Mouse (Mus musculus) forebrain, embryonic 12.5 days (tissue): ENCODE results near the gene Arhgef1. TPM values are rescaled to one million over a fixed set of nuclear protein-coding genes. Genes with fewer than 3 reads are reported as not detected.

Experiments
- ATAC-seq: fragments of 200-750 bp; cut with Nextera tagmentation; 2 replicates; pipeline ENCODE4 v1.8.0; 2017; ENCODE audit warnings: moderate TSS enrichment; ENCODE audit not compliant: low FRiP score
- H3K27ac ChIP-seq: fragments of 300-500 bp; sonication (generic); 2 replicates; pipeline ENCODE4 v1.5.1; 2016; ENCODE audit warnings: mild to moderate bottlenecking
- H3K27me3 ChIP-seq: fragments of 300-500 bp; sonication (generic); 2 replicates; pipeline ENCODE4 v1.6.1; 2016; ENCODE audit warnings: mild to moderate bottlenecking
- H3K36me3 ChIP-seq: fragments of 300-500 bp; sonication (generic); replicated peaks from 2 replicates; pipeline ENCODE4 v1.6.1; 2016; ENCODE audit warnings: mild to moderate bottlenecking
- H3K4me1 ChIP-seq: fragments of 300-500 bp; sonication (generic); 2 replicates; pipeline ENCODE4 v1.6.1; 2016
- H3K4me2 ChIP-seq: fragments of 300-500 bp; sonication (generic); 2 replicates; pipeline ENCODE4 v1.6.1; 2016; ENCODE audit warnings: mild to moderate bottlenecking, moderate library complexity
- H3K4me3 ChIP-seq: fragments of 300-500 bp; sonication (generic); replicated peaks from 2 replicates; pipeline ENCODE4 v1.5.1; 2016; ENCODE audit warnings: mild to moderate bottlenecking
- H3K9ac ChIP-seq: fragments of 300-500 bp; sonication (generic); 2 replicates; pipeline ENCODE4 v1.6.1; 2016; ENCODE audit warnings: mild to moderate bottlenecking
- H3K9me3 ChIP-seq: fragments of 300-500 bp; sonication (generic); 2 replicates; pipeline ENCODE4 v1.6.1; 2016
- WGBS: fragments of 180-500 bp; shearing (Covaris S2); methylation state at CpG from one replicate; pipeline ENCODE4 v1.1.7; 2016; 5-methylcytosine and 5-hydroxymethylcytosine counted together
- microRNA-seq: library from miRNA; unstranded; fragments of <30 nt; microRNA quantifications from one replicate; pipeline ENCODE4, GENCODE M21; 2017
- polyA plus RNA-seq: library from polyadenylated mRNA; unstranded; fragments of >200 nt; fragmentation: Nextera tagmentation; extraction: Ambion mirVana; gene quantifications from 2 replicates; pipeline ENCODE4 v1.2.1, GENCODE M21; 2016

The Arhgef1 gene
- polyA plus RNA-seq, 1 experiment from 2014 or later, result 73.5 TPM

- Histone ChIP-seq H3K4me1 (peaks cover 10% of the 10 kb centered on the region), H3K4me3 (no peak overlapping the region), H3K27ac (no peak overlapping the region), H3K36me3 (peaks cover 23% of the 10 kb centered on the region; the same call in 1 of the 2 replicates), H3K9me3 (no peaks in the 10 kb centered on the region), H3K27me3 (no peaks in the 10 kb centered on the region; the same call in 1 of the 2 replicates), H3K9ac (no peak overlapping the region), H3K4me2 (no peak overlapping the region)
- WGBS, result 31% methylated on average over 9 of the region's 9 CpGs
- ATAC-seq, result no peak
Measured at GRCm38 (mm10) chr7:24974893-24975595, 72.3 kb downstream of the Arhgef1 start.

Small RNA genes lying within 50 kb of the gene (microRNA-seq; reads per million reads assigned to microRNA genes)
- gene Mir7046, result 0.97 reads per million

Other genes starting within 250 kb of the Arhgef1 start
- gene Tex101, start 226.2 kb upstream of the Arhgef1 start, polyA plus RNA-seq, result not detected in 2 replicates
- not detected in 2 replicates for gene BC049730, start 193.7 kb upstream of the Arhgef1 start, polyA plus RNA-seq
- not detected in 2 replicates for gene Gm4763, start 176.0 kb upstream of the Arhgef1 start, polyA plus RNA-seq
- gene Cd177, start 142.6 kb upstream of the Arhgef1 start, polyA plus RNA-seq, result 0.20 TPM in 1 of 2 replicates, not detected in the other
- gene Ceacam10, start 125.7 kb upstream of the Arhgef1 start, polyA plus RNA-seq, result 0.36 TPM in 1 of 2 replicates, not detected in the other
- gene Gm9844, start 40.7 kb upstream of the Arhgef1 start, polyA plus RNA-seq, result 24.7 and 28.6 TPM in 2 replicates
- gene Lypd4, start 33.0 kb upstream of the Arhgef1 start, polyA plus RNA-seq, result not detected in 2 replicates
- 0.24 TPM in 1 of 2 replicates, not detected in the other for gene Dmrtc2, start 32.9 kb upstream of the Arhgef1 start, polyA plus RNA-seq
- gene Rps19, start 18.5 kb upstream of the Arhgef1 start, polyA plus RNA-seq, result 1,399 and 1,518 TPM in 2 replicates
- gene Cd79a, start 5.5 kb upstream of the Arhgef1 start, polyA plus RNA-seq, result 0.22 TPM in 1 of 2 replicates, not detected in the other
- 1.0 and 1.7 TPM in 2 replicates for gene Gm4881, start 41.6 kb downstream of the Arhgef1 start, polyA plus RNA-seq
- gene Rabac1, start 69.8 kb downstream of the Arhgef1 start, polyA plus RNA-seq, result 82.3 and 87.7 TPM in 2 replicates
- gene Atp1a3, start 103.0 kb downstream of the Arhgef1 start, polyA plus RNA-seq, result 68.2 and 87.4 TPM in 2 replicates
- gene Grik5, start 169.4 kb downstream of the Arhgef1 start, polyA plus RNA-seq, result 14.3 and 18.1 TPM in 2 replicates
- gene Zfp574, start 169.7 kb downstream of the Arhgef1 start, polyA plus RNA-seq, result 39.7 and 41.2 TPM in 2 replicates